Mouse (Mus musculus): ENCODE measurements around the gene Gm21977.
"Not testable (repeated sequence)": the region's sequence is repeated elsewhere in the genome, so short reads cannot be mapped to it uniquely, and the experiment has no call there.

The Gm21977 gene

DNA sequence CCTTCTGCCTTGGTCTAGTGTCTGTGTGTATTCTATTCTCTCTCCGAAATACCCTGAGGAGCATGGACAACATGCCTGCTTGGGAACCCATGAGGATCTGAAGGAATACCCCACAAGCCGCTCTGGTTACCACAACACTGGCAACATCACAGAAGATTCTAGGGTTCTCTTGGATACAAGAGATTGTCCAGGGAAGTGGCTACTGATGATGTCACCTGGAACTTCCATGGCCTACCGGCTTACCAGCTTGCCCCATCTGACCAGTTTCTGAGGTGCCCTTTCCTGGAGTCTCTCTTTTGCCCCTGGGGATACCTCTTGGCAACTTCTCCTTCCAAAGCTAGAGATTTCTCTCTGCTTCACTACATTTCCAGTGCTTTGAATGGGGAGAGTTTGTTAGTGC, at the start of gene Gm21977:
Gm21977 (minus strand) TSS at position 101 of the 400 bp plus-strand sequence.
- not testable (repeated sequence) for DNase-seq

All from embryo, embryonic 11 days (tissue).